In the genomic region with DNA sequence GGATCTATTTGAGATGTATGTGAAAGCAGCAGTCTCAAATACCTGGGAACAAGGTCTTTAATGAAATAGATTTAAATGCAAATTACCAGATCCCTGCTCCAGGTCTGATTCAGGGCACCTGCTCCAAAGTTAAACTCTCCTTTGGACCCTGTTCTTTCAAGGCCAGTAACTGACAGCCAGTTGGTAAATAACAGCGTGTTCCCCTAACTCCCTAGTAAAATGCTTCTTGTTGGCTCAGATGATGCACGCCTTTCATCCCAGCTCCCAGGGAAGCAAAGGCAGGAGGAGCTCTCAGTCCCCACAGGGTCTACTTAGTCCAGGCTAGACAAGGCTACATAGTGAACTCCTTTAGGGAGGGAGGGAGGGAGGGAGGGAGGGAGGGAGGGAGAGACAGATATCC, we compare ENCODE assay signal across 18 mouse cellular contexts. TPM values are rescaled to one million over a fixed set of nuclear protein-coding genes. Genes with fewer than 3 reads are reported as not detected.
DNase-seq lines count a peak whose midpoint lies in the region; ATAC-seq and TF ChIP-seq lines count a peak whose summit lies in the region.
"Had no signal": no experiment of that assay in that cellular context is flagged by ENCODE, and none has a peak within 500 bp of the region (broad histone marks: within the 10 kb centered on the region; RNA-seq: fewer than 3 reads in every experiment).

No protein-coding gene starts in this region.

- no peak for DNase-seq in heart, postnatal 14 days
- no peak for DNase-seq in liver, embryonic 14.5 days (ENCODE audit: low read depth in 3 of 3, low spot score in 3 of 3)
- DNase-seq in ovary, postnatal 14 days (ENCODE audit: low spot score), result no peak
- DNase-seq: B cell, adult 2 months; cerebellum, adult 9-10 months; gastrocnemius, postnatal 25 days; left cerebral cortex, postnatal 4 days; lung, embryonic 14.5 days; spleen, adult 18-20 months; thymus, adult 18-20 months had no signal

- no peak overlapping the region for H3K4me3 ChIP-seq in heart, embryonic 13.5 days
- H3K4me3 ChIP-seq in ES-Bruce4 (ENCODE audit: low read depth, low read length), result no peak overlapping the region
- H3K4me3 ChIP-seq in kidney, embryonic 14.5 days (ENCODE audit: low read length), result no peak overlapping the region
- H3K4me3 ChIP-seq in liver, embryonic 14.5 days (ENCODE audit: insufficient read depth in 1 of 2, low read depth in 2 of 2, low read length in 2 of 2), result no peak overlapping the region
- H3K4me3 ChIP-seq in hindbrain, embryonic 13.5 days, result no peak overlapping the region
- H3K4me3 ChIP-seq: embryonic facial prominence, embryonic 12.5 days; hindbrain, embryonic 10.5 days; midbrain, embryonic 15.5 days had no signal

- WGBS in heart, embryonic 13.5 days, result 85% methylated on average over 2 of the region's 2 CpGs
- 82% methylated on average over 2 of the region's 2 CpGs for WGBS in kidney, embryonic 14.5 days
- 85% methylated on average over 2 of the region's 2 CpGs for WGBS in liver, embryonic 14.5 days (ENCODE audit: insufficient replicate concordance)
- WGBS in hindbrain, embryonic 13.5 days, result 79% methylated on average over 2 of the region's 2 CpGs

- TF ChIP-seq EP300 in ES-Bruce4 (IDR thresholded peaks at IDR 0.05; ENCODE audit: insufficient read depth, low read depth, low read length), result no peak
- no peak for TF ChIP-seq EP300 in liver, embryonic 14.5 days (IDR thresholded peaks at IDR 0.05; ENCODE audit: low read depth)

- peak overlapping the region; percentile 34 for H3K27ac ChIP-seq in heart, embryonic 13.5 days (replicated peaks)
- H3K27ac ChIP-seq in ES-Bruce4 (ENCODE audit: insufficient read depth, low read length), result 0 out of 2 replicates have a peak overlapping the region, but pooled peaks have one; percentile 52
- H3K27ac ChIP-seq in kidney, embryonic 14.5 days (ENCODE audit: low read depth, low read length), result peak overlapping the region; percentile 24; the same call in 1 of the 2 replicates
- H3K27ac ChIP-seq in liver, embryonic 14.5 days, result no peak overlapping the region
- no peak overlapping the region for H3K27ac ChIP-seq in hindbrain, embryonic 13.5 days
- H3K27ac ChIP-seq: embryonic facial prominence, embryonic 12.5 days; hindbrain, embryonic 10.5 days had no signal

- H3K4me2 ChIP-seq in heart, embryonic 13.5 days, result no peak overlapping the region
- no peak overlapping the region for H3K4me2 ChIP-seq in kidney, embryonic 14.5 days (replicated peaks; ENCODE audit: low read depth, low read length)
- H3K4me2 ChIP-seq in liver, embryonic 14.5 days (ENCODE audit: low read depth), result peak overlapping the region; percentile 7; the same call in 1 of the 2 replicates
- H3K4me2 ChIP-seq in hindbrain, embryonic 13.5 days, result no peak overlapping the region
- H3K4me2 ChIP-seq: embryonic facial prominence, embryonic 12.5 days; lung, embryonic 14.5 days; midbrain, embryonic 15.5 days had no signal

- peak overlapping the region; percentile 40; the same call in 1 of the 2 replicates for H3K9ac ChIP-seq in heart, embryonic 13.5 days
- no peak overlapping the region for H3K9ac ChIP-seq in ES-Bruce4 (ENCODE audit: low read depth, poor library complexity, severe bottlenecking)
- no peak overlapping the region for H3K9ac ChIP-seq in kidney, embryonic 14.5 days (ENCODE audit: low read depth, low read length)
- no peak overlapping the region for H3K9ac ChIP-seq in liver, embryonic 14.5 days (replicated peaks)
- H3K9ac ChIP-seq in hindbrain, embryonic 13.5 days, result no peak overlapping the region
- H3K9ac ChIP-seq: embryonic facial prominence, embryonic 12.5 days; lung, embryonic 14.5 days; midbrain, embryonic 15.5 days had no signal

- ATAC-seq in heart, embryonic 13.5 days (ENCODE audit: extremely low read depth, insufficient number of reproducible peaks, low FRiP score, low TSS enrichment), result no peak
- no peak for ATAC-seq in kidney, embryonic 14.5 days (ENCODE audit: low FRiP score, low TSS enrichment)
- ATAC-seq in liver, embryonic 14.5 days (ENCODE audit: insufficient read depth), result no peak
- no peak for ATAC-seq in hindbrain, embryonic 13.5 days (ENCODE audit: low FRiP score)
- ATAC-seq: midbrain, embryonic 15.5 days; Patski had no signal

- H3K36me3 ChIP-seq in heart, embryonic 13.5 days, result peaks cover 14% of the 10 kb centered on the region
- H3K36me3 ChIP-seq in ES-Bruce4 (ENCODE audit: control insufficient read depth, insufficient read depth, low read length, poor library complexity, severe bottlenecking), result no peaks in the 10 kb centered on the region
- H3K36me3 ChIP-seq in kidney, embryonic 14.5 days (ENCODE audit: control insufficient read depth, insufficient read depth, low read length), result no peaks in the 10 kb centered on the region; the same call in 1 of the 2 replicates
- H3K36me3 ChIP-seq in liver, embryonic 14.5 days (replicated peaks; ENCODE audit: control insufficient read depth, insufficient read depth, low read depth), result peaks cover 5% of the 10 kb centered on the region; the same call in 1 of the 2 replicates
- no peaks in the 10 kb centered on the region for H3K36me3 ChIP-seq in hindbrain, embryonic 13.5 days
- H3K36me3 ChIP-seq: midbrain, embryonic 15.5 days had no signal

- H3K9me3 ChIP-seq in heart, embryonic 13.5 days, result peaks cover 6% of the 10 kb centered on the region; the same call in 1 of the 2 replicates
- H3K9me3 ChIP-seq in ES-Bruce4 (replicated peaks; ENCODE audit: control insufficient read depth, insufficient read depth, low read length, poor library complexity, severe bottlenecking), result no peaks in the 10 kb centered on the region
- H3K9me3 ChIP-seq in kidney, embryonic 14.5 days (ENCODE audit: control insufficient read depth, low read length), result no peaks in the 10 kb centered on the region; the same call in 1 of the 2 replicates
- H3K9me3 ChIP-seq in liver, embryonic 14.5 days (ENCODE audit: control insufficient read depth, low read length), result no peaks in the 10 kb centered on the region; the same call in 1 of the 2 replicates
- 0 out of 2 replicates have a peak, but pooled peaks cover 3% of the 10 kb centered on the region for H3K9me3 ChIP-seq in hindbrain, embryonic 13.5 days
- H3K9me3 ChIP-seq: midbrain, embryonic 15.5 days had no signal

- no peak for TF ChIP-seq POLR2A in ES-Bruce4 (IDR thresholded peaks at IDR 0.05; ENCODE audit: insufficient read depth, low read length)

- intact Hi-C loops in heart, postnatal 14 days (cut with DNase I), result no loop called here

- TF ChIP-seq CTCF in ES-Bruce4 (IDR thresholded peaks at IDR 0.05; ENCODE audit: low read depth, low read length), result no peak
- TF ChIP-seq CTCF in liver, embryonic 14.5 days (IDR thresholded peaks at IDR 0.05; ENCODE audit: low read depth), result no peak

- H3K4me1 ChIP-seq in heart, embryonic 13.5 days, result peaks cover 72% of the 10 kb centered on the region
- H3K4me1 ChIP-seq in ES-Bruce4 (ENCODE audit: control insufficient read depth, insufficient read depth, low read length), result peaks cover 5% of the 10 kb centered on the region
- peaks cover 32% of the 10 kb centered on the region for H3K4me1 ChIP-seq in kidney, embryonic 14.5 days (ENCODE audit: control insufficient read depth, insufficient read depth, low read length)
- H3K4me1 ChIP-seq in liver, embryonic 14.5 days (replicated peaks; ENCODE audit: control insufficient read depth in 2 of 2, insufficient read depth in 2 of 2, low read length in 1 of 2), result peaks cover 20 to 42% of the 10 kb centered on the region in 2 experiments
- H3K4me1 ChIP-seq in hindbrain, embryonic 13.5 days (replicated peaks), result peaks cover 36% of the 10 kb centered on the region

- H3K27me3 ChIP-seq in heart, embryonic 13.5 days (replicated peaks), result no peaks in the 10 kb centered on the region
- no peaks in the 10 kb centered on the region for H3K27me3 ChIP-seq in ES-Bruce4 (ENCODE audit: control insufficient read depth, insufficient read depth, low read length, poor library complexity, severe bottlenecking)
- no peaks in the 10 kb centered on the region for H3K27me3 ChIP-seq in kidney, embryonic 14.5 days (ENCODE audit: control insufficient read depth, insufficient read depth, low read length)
- H3K27me3 ChIP-seq in liver, embryonic 14.5 days (ENCODE audit: control insufficient read depth, insufficient read depth, low read length), result no peaks in the 10 kb centered on the region
- H3K27me3 ChIP-seq in hindbrain, embryonic 13.5 days, result no peaks in the 10 kb centered on the region
- H3K27me3 ChIP-seq: embryonic facial prominence, embryonic 12.5 days; midbrain, embryonic 15.5 days; Patski had no signal

RNA-seq across cellular contexts. Expression of gene Clic4, which starts 26.2 kb away (rescaled TPM):
- 202 and 213 TPM in 2 replicates for polyA plus RNA-seq in heart, embryonic 13.5 days (2015; fragmentation: Nextera tagmentation; extraction: Ambion mirVana)
- 100 to 1,000 TPM; 251 to 264 TPM for total RNA-seq in heart, postnatal 14 days (2021)
- polyA plus RNA-seq in ES-Bruce4 (2011; ENCODE audit: insufficient read depth, insufficient read length, low read depth, missing spikeins), result 151 TPM in 2 replicates
- polyA plus RNA-seq in kidney, embryonic 14.5 days (2014; fragmentation: Nextera tagmentation; extraction: Ambion mirVana), result 68.5 and 132 TPM in 2 replicates
- 29.7 and 40.8 TPM in 2 replicates for polyA plus RNA-seq in liver, embryonic 14.5 days (2012; rRNA removed)
- polyA plus RNA-seq in liver, embryonic 14.5 days (2014; fragmentation: Nextera tagmentation; extraction: Ambion mirVana), result 65.8 and 76.5 TPM in 2 replicates
- polyA plus RNA-seq in hindbrain, embryonic 13.5 days (2015; fragmentation: Nextera tagmentation; extraction: Ambion mirVana), result 83.5 and 84.7 TPM in 2 replicates

Comparison
In these comparisons a context has a peak if more than half of its experiments do, and no peak if none do; other contexts are left out.
1. H3K27ac ChIP-seq: peak in heart, embryonic 13.5 days (single experiment), ES-Bruce4 (single experiment) and kidney, embryonic 14.5 days (single experiment); none in liver, embryonic 14.5 days (single experiment) and hindbrain, embryonic 13.5 days (single experiment).